Mouse (Mus musculus): ENCODE results near the gene Tas2r116. TPM values are rescaled to one million over a fixed set of nuclear protein-coding genes. Genes with fewer than 3 reads are reported as not detected.

The Tas2r116 gene
- not detected in 2 replicates for polyA plus RNA-seq (2012; rRNA removed)

DNA sequence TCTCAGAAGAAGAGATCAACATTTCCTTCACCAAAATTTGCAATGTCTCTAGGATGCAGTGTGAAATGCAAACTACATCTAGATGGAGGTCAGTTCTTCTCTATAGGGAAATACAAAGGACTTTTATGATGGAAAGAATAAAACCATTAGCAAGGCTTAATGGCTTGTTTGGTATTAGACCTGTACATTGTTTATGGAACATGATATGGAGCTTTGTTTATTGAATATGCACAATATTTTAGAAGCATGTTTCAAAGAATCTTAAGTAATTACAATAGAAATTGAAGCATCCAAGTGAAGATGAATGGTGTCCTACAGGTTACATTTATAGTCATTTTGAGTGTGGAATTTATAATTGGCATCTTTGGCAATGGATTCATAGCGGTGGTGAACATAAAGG lies at the start of gene Tas2r116:
Gene Tas2r116, plus strand, starts transcription at position 301 of the 400 bp plus-strand sequence.
- no peaks in the 10 kb centered on the region for H3K36me3 ChIP-seq (ENCODE audit: control insufficient read depth, insufficient read depth, low read length)
- H3K4me3 ChIP-seq (ENCODE audit: control insufficient read depth, insufficient read depth, low read length) = no peak within 1 kb of the TSS
- H3K27ac ChIP-seq (ENCODE audit: control insufficient read depth, insufficient read depth, low read length) = no peak within 1 kb of the TSS
- TF ChIP-seq POLR2A (IDR thresholded peaks at IDR 0.05; ENCODE audit: control insufficient read depth, extremely low read depth, insufficient read depth, low read length, poor library complexity) (no peak), CTCF (IDR thresholded peaks at IDR 0.05; ENCODE audit: borderline replicate concordance, control insufficient read depth, extremely low read depth, insufficient read depth, low read length, poor library complexity) (no peak)
- H3K4me1 ChIP-seq (replicated peaks; ENCODE audit: control insufficient read depth, insufficient read depth, low read length) = no peaks in the 10 kb centered on the region
- H3K27me3 ChIP-seq (ENCODE audit: control insufficient read depth, insufficient read depth, low read length) = no peaks in the 10 kb centered on the region
- DNase-seq = no peak
- 78% methylated on average over 1 of the region's 1 CpGs for WGBS

DNA sequence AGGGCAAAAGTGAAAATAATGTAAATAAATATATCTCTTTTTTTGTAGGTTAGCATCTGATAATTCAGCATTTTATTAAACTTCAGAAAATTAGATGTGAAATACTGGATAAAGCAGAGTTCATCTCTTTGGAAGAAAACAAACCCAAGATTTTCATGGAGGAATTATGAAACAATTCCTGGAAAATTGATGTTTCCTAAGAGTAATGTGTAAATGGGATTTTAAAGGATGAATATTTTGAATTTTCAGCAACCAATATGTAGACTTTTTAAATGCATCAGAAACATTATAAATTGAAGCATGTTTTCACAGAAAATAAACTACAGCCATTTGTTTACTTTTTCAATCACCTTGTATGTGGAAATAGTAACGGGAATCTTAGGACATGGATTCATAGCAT lies 8.4 kb upstream of the Tas2r116 start, which contains the start of gene Tas2r123:
Gene Tas2r123, plus strand, starts transcription at position 301 of the 400 bp plus-strand sequence.
- Histone ChIP-seq H3K36me3 (ENCODE audit: control insufficient read depth, insufficient read depth, low read length) (no peaks in the 10 kb centered on the region), H3K27me3 (ENCODE audit: control insufficient read depth, insufficient read depth, low read length) (no peaks in the 10 kb centered on the region), H3K4me3 (ENCODE audit: control insufficient read depth, insufficient read depth, low read length) (no peak within 1 kb of the TSS), H3K4me1 (replicated peaks; ENCODE audit: control insufficient read depth, insufficient read depth, low read length) (no peaks in the 10 kb centered on the region), H3K27ac (ENCODE audit: control insufficient read depth, insufficient read depth, low read length) (no peak within 1 kb of the TSS)
- no peak for TF ChIP-seq POLR2A (IDR thresholded peaks at IDR 0.05; ENCODE audit: control insufficient read depth, extremely low read depth, insufficient read depth, low read length, poor library complexity)
- no peak for TF ChIP-seq CTCF (IDR thresholded peaks at IDR 0.05; ENCODE audit: borderline replicate concordance, control insufficient read depth, extremely low read depth, insufficient read depth, low read length, poor library complexity)
- DNase-seq = no peak
- 93% methylated on average over 1 of the region's 1 CpGs for WGBS

- no peaks in the 10 kb centered on the region for H3K4me1 ChIP-seq (replicated peaks; ENCODE audit: control insufficient read depth, insufficient read depth, low read length)
- H3K27me3 ChIP-seq (ENCODE audit: control insufficient read depth, insufficient read depth, low read length) = no peaks in the 10 kb centered on the region
- TF ChIP-seq POLR2A (IDR thresholded peaks at IDR 0.05; ENCODE audit: control insufficient read depth, extremely low read depth, insufficient read depth, low read length, poor library complexity) (no peak), CTCF (IDR thresholded peaks at IDR 0.05; ENCODE audit: borderline replicate concordance, control insufficient read depth, extremely low read depth, insufficient read depth, low read length, poor library complexity) (no peak)
- H3K27ac ChIP-seq (ENCODE audit: control insufficient read depth, insufficient read depth, low read length) = no peak within 1 kb of the TSS
- no peak within 1 kb of the TSS for H3K4me3 ChIP-seq (ENCODE audit: control insufficient read depth, insufficient read depth, low read length)
- H3K36me3 ChIP-seq (ENCODE audit: control insufficient read depth, insufficient read depth, low read length) = no peaks in the 10 kb centered on the region
- no peak for DNase-seq
Measured at GRCm38 (mm10) chr6:132867708-132868107, 12.5 kb downstream of the Tas2r116 start, which contains the start of gene Tas2r110. Gene Tas2r110, plus strand, starts transcription at chr6:132868008.

- H3K27me3 ChIP-seq (ENCODE audit: control insufficient read depth, insufficient read depth, low read length) = no peaks in the 10 kb centered on the region
- 75% methylated on average over 1 of the region's 1 CpGs for WGBS
- H3K27ac ChIP-seq (ENCODE audit: control insufficient read depth, insufficient read depth, low read length) = no peak within 1 kb of the TSS
- no peaks in the 10 kb centered on the region for H3K4me1 ChIP-seq (replicated peaks; ENCODE audit: control insufficient read depth, insufficient read depth, low read length)
- H3K36me3 ChIP-seq (ENCODE audit: control insufficient read depth, insufficient read depth, low read length) = no peaks in the 10 kb centered on the region
- no peak for DNase-seq
- no peak for TF ChIP-seq CTCF (IDR thresholded peaks at IDR 0.05; ENCODE audit: borderline replicate concordance, control insufficient read depth, extremely low read depth, insufficient read depth, low read length, poor library complexity)
- TF ChIP-seq POLR2A (IDR thresholded peaks at IDR 0.05; ENCODE audit: control insufficient read depth, extremely low read depth, insufficient read depth, low read length, poor library complexity) = no peak
- no peak within 1 kb of the TSS for H3K4me3 ChIP-seq (ENCODE audit: control insufficient read depth, insufficient read depth, low read length)
Measured at GRCm38 (mm10) chr6:132892711-132893110, 37.5 kb downstream of the Tas2r116 start, which contains the start of gene Tas2r113. Gene Tas2r113, plus strand, starts transcription at chr6:132893011.

Other genes starting within 250 kb of the Tas2r116 start
- gene A630073D07Rik, start 203.9 kb upstream of the Tas2r116 start, polyA plus RNA-seq (2012; rRNA removed) = 0.36 TPM in 1 of 2 replicates, not detected in the other
- not detected in 2 replicates for gene Tas2r120, start 198.5 kb upstream of the Tas2r116 start, polyA plus RNA-seq (2012; rRNA removed)
- gene Tas2r121, start 154.4 kb upstream of the Tas2r116 start, polyA plus RNA-seq (2012; rRNA removed) = not detected in 2 replicates
- gene Tas2r122, start 143.5 kb upstream of the Tas2r116 start, polyA plus RNA-seq (2012; rRNA removed) = not detected in 2 replicates
- not detected in 2 replicates for gene Tas2r115, start 117.4 kb upstream of the Tas2r116 start, polyA plus RNA-seq (2012; rRNA removed)
- gene Tas2r124, start 100.7 kb upstream of the Tas2r116 start, polyA plus RNA-seq (2012; rRNA removed) = not detected in 2 replicates
- gene Tas2r102, start 93.3 kb upstream of the Tas2r116 start, polyA plus RNA-seq (2012; rRNA removed) = not detected in 2 replicates
- gene Tas2r136, start 77.3 kb upstream of the Tas2r116 start, polyA plus RNA-seq (2012; rRNA removed) = not detected in 2 replicates
- 0.11 TPM in 1 of 2 replicates, not detected in the other for gene Tas2r117, start 52.6 kb upstream of the Tas2r116 start, polyA plus RNA-seq (2012; rRNA removed)
- gene Tas2r123, start 8.3 kb upstream of the Tas2r116 start, polyA plus RNA-seq (2012; rRNA removed) = not detected in 2 replicates
- not detected in 2 replicates for gene Tas2r110, start 12.6 kb downstream of the Tas2r116 start, polyA plus RNA-seq (2012; rRNA removed)
- not detected in 2 replicates for gene Tas2r113, start 37.6 kb downstream of the Tas2r116 start, polyA plus RNA-seq (2012; rRNA removed)
- gene Tas2r125, start 54.2 kb downstream of the Tas2r116 start, polyA plus RNA-seq (2012; rRNA removed) = not detected in 2 replicates
- not detected in 2 replicates for gene Tas2r129, start 95.7 kb downstream of the Tas2r116 start, polyA plus RNA-seq (2012; rRNA removed)
- not detected in 2 replicates for gene Tas2r131, start 102.5 kb downstream of the Tas2r116 start, polyA plus RNA-seq (2012; rRNA removed)
- not detected in 2 replicates for gene Tas2r109, start 125.5 kb downstream of the Tas2r116 start, polyA plus RNA-seq (2012; rRNA removed)
- not detected in 2 replicates for gene Tas2r103, start 181.7 kb downstream of the Tas2r116 start, polyA plus RNA-seq (2012; rRNA removed)
- not detected in 2 replicates for gene Tas2r140, start 200.4 kb downstream of the Tas2r116 start, polyA plus RNA-seq (2012; rRNA removed)
- gene Smim10l1, start 249.5 kb downstream of the Tas2r116 start, polyA plus RNA-seq (2012; rRNA removed) = 39.1 and 51.8 TPM in 2 replicates